Mouse (Mus musculus) small intestine, adult 2 months (tissue): Measurements from ENCODE around the gene Gm11042. TPM values are rescaled to one million over a fixed set of nuclear protein-coding genes. Genes with fewer than 3 reads are reported as not detected.

ENCODE experiments used
- H3K27ac ChIP-seq: fragments of 200-500 bp; 2 replicates; pipeline ENCODE4 v1.5.1; 2012; ENCODE audit warnings: low read depth, low read length, control low read depth, inconsistent platforms; ENCODE audit not compliant: insufficient read depth
- H3K27me3 ChIP-seq: fragments of 200-500 bp; 2 replicates; pipeline ENCODE4 v1.6.1; 2012; ENCODE audit warnings: mild to moderate bottlenecking, moderate library complexity, low read length, inconsistent platforms; ENCODE audit not compliant: control insufficient read depth, insufficient read depth
- H3K36me3 ChIP-seq: fragments of 200-500 bp; 2 replicates; pipeline ENCODE4 v1.6.1; 2012; ENCODE audit warnings: mild to moderate bottlenecking, low read length, control low read depth, inconsistent platforms; ENCODE audit not compliant: control insufficient read depth, insufficient read depth
- H3K4me1 ChIP-seq: fragments of 200-500 bp; 2 replicates; pipeline ENCODE4 v1.6.1; 2012; ENCODE audit warnings: low read length, inconsistent platforms, mixed read lengths; ENCODE audit not compliant: control insufficient read depth, insufficient read depth, insufficient read length
- H3K4me3 ChIP-seq: fragments of 200-500 bp; 2 replicates; pipeline ENCODE4 v1.5.1; 2012; ENCODE audit warnings: low read depth, mild to moderate bottlenecking, control low read depth, inconsistent platforms, low read length, moderate library complexity
- CTCF ChIP-seq: fragments of 200-500 bp; IDR thresholded peaks from 2 replicates; pipeline ENCODE4 v1.5.1; 2012; ENCODE audit warnings: low read depth, mild to moderate bottlenecking, control low read depth, inconsistent platforms, low read length, moderate library complexity, mixed read lengths; ENCODE audit not compliant: insufficient replicate concordance, insufficient read length; ENCODE audit errors: extremely low read depth
- POLR2A ChIP-seq: fragments of 200-500 bp; IDR thresholded peaks from 2 replicates; pipeline ENCODE4 v1.6.1; 2012; ENCODE audit warnings: low read depth, mild to moderate bottlenecking, control low read depth, inconsistent platforms, low read length, moderate library complexity
- WGBS: fragments of 180-500 bp; shearing (Covaris S2); methylation state at CpG from one replicate; pipeline ENCODE4 v1.1.7; 2018; 5-methylcytosine and 5-hydroxymethylcytosine counted together
- polyA plus RNA-seq: library from polyadenylated mRNA; depleted of rRNA; stranded (reverse); fragments of >200 nt; gene quantifications from 2 replicates; pipeline ENCODE4 v1.2.3, GENCODE M21; 2012

Gm11042 gene
- polyA plus RNA-seq, 1 experiment: not detected

- no peak overlapping the region for H3K27ac ChIP-seq
- H3K4me3 ChIP-seq: no peak overlapping the region
- no peaks in the 10 kb centered on the region for H3K4me1 ChIP-seq
- H3K27me3 ChIP-seq: no peaks in the 10 kb centered on the region
- 88% methylated on average over 6 of the region's 6 CpGs for WGBS
- TF ChIP-seq POLR2A (no peak), CTCF (no peak)
- no peaks in the 10 kb centered on the region for H3K36me3 ChIP-seq
These were observed 17.5 kb upstream of the Gm11042 start for GRCm38 (mm10) chr12:74333706-74334105.

GRCm38 (mm10) chr12:74333016-74333415 is 16.8 kb upstream of the Gm11042 start:
- Histone ChIP-seq H3K27ac (no peak overlapping the region), H3K4me3 (no peak overlapping the region), H3K27me3 (no peaks in the 10 kb centered on the region), H3K36me3 (no peaks in the 10 kb centered on the region), H3K4me1 (no peaks in the 10 kb centered on the region)
- 30% methylated on average over 13 of the region's 13 CpGs for WGBS
- TF ChIP-seq CTCF (peak; percentile 59; the same call in 1 of the 2 replicates), POLR2A (no peak)

- WGBS: 82% methylated on average over 6 of the region's 6 CpGs
- H3K4me1 ChIP-seq: no peaks in the 10 kb centered on the region
- no peak overlapping the region for H3K4me3 ChIP-seq
- no peak overlapping the region for H3K27ac ChIP-seq
- no peaks in the 10 kb centered on the region for H3K27me3 ChIP-seq
- no peaks in the 10 kb centered on the region for H3K36me3 ChIP-seq
- TF ChIP-seq POLR2A: no peak
- no peak for TF ChIP-seq CTCF
These were observed 13.6 kb upstream of the Gm11042 start for GRCm38 (mm10) chr12:74329759-74330158.

GRCm38 (mm10) chr12:74326644-74327043 is 10.4 kb upstream of the Gm11042 start:
- no peak for TF ChIP-seq CTCF
- no peak for TF ChIP-seq POLR2A
- WGBS: 86% methylated on average over 3 of the region's 3 CpGs
- H3K27ac ChIP-seq: no peak overlapping the region
- no peaks in the 10 kb centered on the region for H3K36me3 ChIP-seq
- H3K27me3 ChIP-seq: no peaks in the 10 kb centered on the region
- H3K4me3 ChIP-seq: no peak overlapping the region
- H3K4me1 ChIP-seq: no peaks in the 10 kb centered on the region

- Histone ChIP-seq H3K27ac (no peak overlapping the region), H3K36me3 (no peaks in the 10 kb centered on the region), H3K27me3 (no peaks in the 10 kb centered on the region), H3K4me1 (no peaks in the 10 kb centered on the region), H3K4me3 (no peak overlapping the region)
- WGBS: 80% methylated on average over 5 of the region's 5 CpGs
- no peak for TF ChIP-seq CTCF
- no peak for TF ChIP-seq POLR2A
These were observed 5.8 kb upstream of the Gm11042 start for GRCm38 (mm10) chr12:74321981-74322380.

- Histone ChIP-seq H3K4me3 (no peak overlapping the region), H3K36me3 (no peaks in the 10 kb centered on the region), H3K4me1 (no peaks in the 10 kb centered on the region), H3K27ac (no peak overlapping the region), H3K27me3 (no peaks in the 10 kb centered on the region)
- 13% methylated on average over 10 of the region's 10 CpGs for WGBS
- peak; percentile 84; the same call in 1 of the 2 replicates for TF ChIP-seq CTCF
- no peak for TF ChIP-seq POLR2A
These were observed 4.1 kb upstream of the Gm11042 start for GRCm38 (mm10) chr12:74320318-74320717.

GRCm38 (mm10) chr12:74316989-74317759 is 980 bp upstream of the Gm11042 start:
- H3K27me3 ChIP-seq: no peaks in the 10 kb centered on the region
- no peak overlapping the region for H3K27ac ChIP-seq
- H3K4me1 ChIP-seq: no peaks in the 10 kb centered on the region
- WGBS: 11% methylated on average over 15 of the region's 15 CpGs
- TF ChIP-seq POLR2A: no peak
- TF ChIP-seq CTCF: peak; percentile 80; the same call in 1 of the 2 replicates
- no peaks in the 10 kb centered on the region for H3K36me3 ChIP-seq
- H3K4me3 ChIP-seq: peak overlapping the region; percentile 48

GRCm38 (mm10) chr12:74315221-74315620 is 973 bp downstream of the Gm11042 start:
- no peak for TF ChIP-seq POLR2A
- TF ChIP-seq CTCF: no peak
- no peaks in the 10 kb centered on the region for H3K27me3 ChIP-seq
- no peaks in the 10 kb centered on the region for H3K36me3 ChIP-seq
- no peaks in the 10 kb centered on the region for H3K4me1 ChIP-seq
- H3K27ac ChIP-seq: no peak overlapping the region
- H3K4me3 ChIP-seq: no peak overlapping the region
- 54% methylated on average over 2 of the region's 2 CpGs for WGBS
